Mouse (Mus musculus) spleen, adult 2 months (tissue): Measurements from ENCODE around the gene Rora. TPM values are rescaled to one million over a fixed set of nuclear protein-coding genes. Genes with fewer than 3 reads are reported as not detected.

ENCODE experiments used
- DNase-seq, 2 experiments: peaks; one replicate each; pipeline versions ENCODE4 v3.0.0 to v3.0.0-alpha.2; 2012 to 2021; ENCODE audit warnings: low spot score in 2 of 2, low read depth in 1 of 2
- H3K27ac ChIP-seq: fragments of 200-500 bp; 2 replicates; pipeline ENCODE4 v1.5.1; 2012; ENCODE audit warnings: low read length, inconsistent platforms; ENCODE audit not compliant: insufficient read depth
- H3K27me3 ChIP-seq: fragments of 200-500 bp; 2 replicates; pipeline ENCODE4 v1.6.1; 2012; ENCODE audit warnings: mild to moderate bottlenecking, moderate library complexity, low read length, inconsistent platforms; ENCODE audit not compliant: control insufficient read depth, insufficient read depth
- H3K36me3 ChIP-seq: fragments of 200-500 bp; 2 replicates; pipeline ENCODE4 v1.6.1; 2012; ENCODE audit warnings: mild to moderate bottlenecking, low read length, inconsistent platforms; ENCODE audit not compliant: control insufficient read depth, insufficient read depth
- H3K4me1 ChIP-seq: fragments of 200-500 bp; 2 replicates; pipeline ENCODE4 v1.6.1; 2011; ENCODE audit warnings: inconsistent platforms; ENCODE audit not compliant: control insufficient read depth, insufficient read depth, insufficient read length
- H3K4me3 ChIP-seq: fragments of 200-500 bp; 2 replicates; pipeline ENCODE4 v1.5.1; 2011; ENCODE audit warnings: mild to moderate bottlenecking, inconsistent platforms; ENCODE audit not compliant: insufficient read depth, insufficient read length; ENCODE audit errors: extremely low read depth
- CTCF ChIP-seq: fragments of 200-500 bp; IDR thresholded peaks from 2 replicates; pipeline ENCODE4 v1.5.1; 2011; ENCODE audit warnings: mild to moderate bottlenecking, inconsistent platforms; ENCODE audit not compliant: insufficient read depth, insufficient read length, insufficient replicate concordance; ENCODE audit errors: extremely low read depth
- POLR2A ChIP-seq: fragments of 200-500 bp; IDR thresholded peaks from 2 replicates; pipeline ENCODE4 v1.6.1; 2011; ENCODE audit warnings: low read depth, low read length, inconsistent platforms
- whole genome bisulfite sequencing: fragments of 180-500 bp; shearing (Covaris S2); methylation state at CpG from one replicate; pipeline ENCODE4 v1.1.7; 2018; 5-methylcytosine and 5-hydroxymethylcytosine counted together
- polyA plus RNA-seq: library from polyadenylated mRNA; depleted of rRNA; stranded (reverse); fragments of >200 nt; gene quantifications from 2 replicates; pipeline ENCODE4 v1.2.3, GENCODE M21; 2012

Rora gene
- polyA plus RNA-seq, 1 experiment, result 1.7 TPM

GRCm38 (mm10) chr9:68892356-68892755 is 238.8 kb downstream of the Rora start:
- TF ChIP-seq POLR2A, result no peak
- TF ChIP-seq CTCF, result no peak
- DNase-seq, result no peak
- Histone ChIP-seq H3K27me3 (no peaks in the 10 kb centered on the region), H3K4me3 (no peak overlapping the region), H3K36me3 (no peaks in the 10 kb centered on the region), H3K27ac (no peak overlapping the region), H3K4me1 (peaks cover 3% of the 10 kb centered on the region; the same call in 1 of the 2 replicates)
- WGBS, result 94% methylated on average over 4 of the region's 4 CpGs

DNA sequence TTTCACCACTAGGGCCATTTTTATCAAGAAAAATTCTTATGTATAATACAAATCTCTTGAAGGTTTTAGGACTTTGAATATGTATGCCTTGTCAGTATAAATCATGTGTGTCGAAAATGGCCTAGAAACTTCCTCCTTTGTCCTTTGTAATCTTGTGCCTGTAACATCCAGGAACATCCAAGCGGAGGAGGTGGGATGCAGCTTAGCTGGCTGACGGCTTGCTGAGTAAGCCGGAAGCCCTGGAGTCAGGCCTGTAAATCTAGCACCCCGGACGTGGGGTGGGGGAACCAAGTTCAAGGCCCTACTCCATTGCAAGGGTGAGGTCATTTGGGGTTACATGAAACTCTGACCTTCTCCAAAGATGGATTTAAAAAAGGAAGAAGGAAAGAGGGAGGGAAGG is 239.3 kb downstream of the Rora start:
- peaks cover 3% of the 10 kb centered on the region; the same call in 1 of the 2 replicates for H3K4me1 ChIP-seq
- no peak for DNase-seq
- H3K27ac ChIP-seq, result no peak overlapping the region
- no peak overlapping the region for H3K4me3 ChIP-seq
- 83% methylated on average over 6 of the region's 6 CpGs for WGBS
- no peaks in the 10 kb centered on the region for H3K27me3 ChIP-seq
- TF ChIP-seq POLR2A (no peak), CTCF (no peak)
- no peaks in the 10 kb centered on the region for H3K36me3 ChIP-seq

GRCm38 (mm10) chr9:68898286-68898685 is 244.7 kb downstream of the Rora start:
- WGBS, result 86% methylated on average over 6 of the region's 6 CpGs
- Histone ChIP-seq H3K4me1 (no peaks in the 10 kb centered on the region), H3K27ac (no peak overlapping the region), H3K36me3 (no peaks in the 10 kb centered on the region), H3K4me3 (no peak overlapping the region), H3K27me3 (no peaks in the 10 kb centered on the region)
- no peak for DNase-seq
- TF ChIP-seq POLR2A (no peak), CTCF (no peak)

- Histone ChIP-seq H3K36me3 (no peaks in the 10 kb centered on the region), H3K27ac (no peak overlapping the region), H3K27me3 (no peaks in the 10 kb centered on the region), H3K4me3 (no peak overlapping the region), H3K4me1 (no peaks in the 10 kb centered on the region)
- no peak for DNase-seq
- TF ChIP-seq POLR2A (no peak), CTCF (no peak)
- 81% methylated on average over 5 of the region's 5 CpGs for WGBS
Observed at GRCm38 (mm10) chr9:68899525-68900222, 246.1 kb downstream of the Rora start.

DNA sequence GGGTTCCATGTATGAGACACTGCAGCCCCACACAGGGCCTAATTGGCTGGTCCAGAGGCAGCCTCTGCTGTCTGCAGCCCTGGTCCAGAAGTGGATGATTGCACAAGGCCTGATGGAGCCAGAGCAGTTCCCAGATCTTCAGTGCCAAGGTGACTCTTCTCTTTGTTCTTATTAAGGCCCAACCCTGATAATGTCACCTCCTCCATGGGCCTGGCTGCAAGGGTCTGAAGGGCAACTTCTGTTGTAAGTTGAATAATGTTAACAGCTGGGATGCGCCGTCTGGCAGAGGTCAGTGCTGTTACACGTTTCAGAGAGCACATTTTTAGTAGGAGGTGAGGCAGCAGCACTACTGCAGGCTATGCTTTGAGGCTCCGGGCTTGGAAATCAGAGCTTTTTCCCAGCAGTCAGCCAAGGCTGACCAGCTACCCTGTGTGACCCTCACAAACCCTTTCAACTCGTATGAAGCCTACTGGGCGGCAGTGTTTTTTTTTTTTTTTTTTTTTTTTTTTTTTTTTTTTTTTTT is 252.8 kb downstream of the Rora start:
- 88% methylated on average over 6 of the region's 6 CpGs for WGBS
- Histone ChIP-seq H3K27me3 (no peaks in the 10 kb centered on the region), H3K4me3 (no peak overlapping the region), H3K4me1 (no peaks in the 10 kb centered on the region), H3K27ac (no peak overlapping the region), H3K36me3 (no peaks in the 10 kb centered on the region)
- TF ChIP-seq CTCF (no peak), POLR2A (no peak)
- no peak for DNase-seq

- Histone ChIP-seq H3K27ac (no peak overlapping the region), H3K4me1 (no peaks in the 10 kb centered on the region), H3K27me3 (no peaks in the 10 kb centered on the region), H3K4me3 (no peak overlapping the region), H3K36me3 (no peaks in the 10 kb centered on the region)
- WGBS, result 85% methylated on average over 8 of the region's 8 CpGs
- no peak for DNase-seq
- TF ChIP-seq CTCF (no peak), POLR2A (no peak)
Observed at GRCm38 (mm10) chr9:68912483-68913151, 259.0 kb downstream of the Rora start.

DNA sequence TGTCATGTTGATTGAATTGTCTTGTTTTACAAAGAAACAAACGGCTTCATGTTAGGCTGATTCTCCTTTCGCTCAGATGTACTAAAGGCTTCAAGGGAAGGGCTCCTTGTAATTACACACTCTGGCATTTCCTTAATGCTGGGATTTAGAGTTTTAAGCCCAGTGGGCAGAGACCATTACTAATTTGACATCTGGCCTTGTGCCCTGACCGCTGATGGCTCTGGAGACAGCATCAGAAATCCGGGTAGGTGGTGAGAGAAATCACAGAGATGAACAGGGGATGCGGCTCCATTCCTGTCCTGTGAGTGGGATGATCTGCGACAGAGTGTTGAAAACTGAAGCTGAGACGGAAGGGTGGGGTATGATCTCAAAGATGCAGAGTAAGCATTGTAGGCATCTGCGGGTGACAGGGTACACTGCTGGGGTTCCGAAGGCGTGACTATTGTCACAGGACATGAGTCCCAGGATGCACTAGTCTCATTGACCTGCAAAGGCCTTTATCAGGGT is 259.7 kb downstream of the Rora start:
- TF ChIP-seq CTCF (no peak), POLR2A (no peak)
- no peaks in the 10 kb centered on the region for H3K27me3 ChIP-seq
- 89% methylated on average over 10 of the region's 10 CpGs for WGBS
- H3K4me1 ChIP-seq, result no peaks in the 10 kb centered on the region
- no peaks in the 10 kb centered on the region for H3K36me3 ChIP-seq
- no peak for DNase-seq
- H3K27ac ChIP-seq, result no peak overlapping the region
- H3K4me3 ChIP-seq, result no peak overlapping the region
